Mouse (Mus musculus) C2C12 (cell line): Measurements from ENCODE around the gene Tiam2.

Experiments used
- CEBPB ChIP-seq: IDR thresholded peaks from one replicate; pipeline ENCODE4 v1.6.1; 2011; ENCODE audit warnings: low read depth, mild to moderate bottlenecking, control low read depth, moderate library complexity
- CTCF ChIP-seq: IDR thresholded peaks from one replicate; pipeline ENCODE4 v1.5.1; 2011; ENCODE audit not compliant: control insufficient read depth, insufficient read depth, insufficient read length
- FOSL1 ChIP-seq: IDR thresholded peaks from one replicate; pipeline ENCODE4 v1.8.0; 2011; ENCODE audit warnings: mild to moderate bottlenecking, low read length; ENCODE audit not compliant: poor library complexity, insufficient read depth, severe bottlenecking
- MAX ChIP-seq: IDR thresholded peaks from one replicate; pipeline ENCODE4 v1.6.1; 2011; ENCODE audit warnings: mild to moderate bottlenecking, control low read depth
- MYOD1 ChIP-seq: IDR thresholded peaks from one replicate; pipeline ENCODE4 v1.6.1; 2011; ENCODE audit warnings: low read depth; ENCODE audit not compliant: control insufficient read depth, insufficient read length
- USF1 ChIP-seq: IDR thresholded peaks from one replicate; pipeline ENCODE4 v1.6.1; 2011; ENCODE audit warnings: low read depth, mild to moderate bottlenecking, control low read depth, moderate library complexity

GRCm38 (mm10) chr17:3496080-3496479, 169.7 kb downstream of the Tiam2 start:
- TF ChIP-seq CTCF (no peak), USF1 (no peak), MAX (no peak), CEBPB (no peak), MYOD1 (no peak), FOSL1 (no peak)
